Mouse (Mus musculus) splenic B cell, adult 2 months (primary cell): Measurements from ENCODE around the gene Sbk2.

Experiments used
- DNase-seq: peaks from one replicate; pipeline ENCODE4 v3.0.0-alpha.2; 2011; ENCODE audit warnings: low read depth, low spot score
- H3K27me3 ChIP-seq: 2 replicates; pipeline ENCODE4 v1.6.1; 2012; ENCODE audit warnings: mild to moderate bottlenecking, low read length, moderate library complexity, mixed read lengths; ENCODE audit not compliant: control insufficient read depth, poor library complexity, insufficient read depth, severe bottlenecking
- H3K36me3 ChIP-seq: 2 replicates; pipeline ENCODE4 v1.6.1; 2012; ENCODE audit warnings: mild to moderate bottlenecking, low read length, moderate library complexity, mixed read lengths; ENCODE audit not compliant: control insufficient read depth, poor library complexity, insufficient read depth, severe bottlenecking

Gene Sbk2

GRCm38 (mm10) chr7:4972321-4973047 is 8.3 kb upstream of the Sbk2 start:
- H3K36me3 ChIP-seq, result no peaks in the 10 kb centered on the region
- no peaks in the 10 kb centered on the region for H3K27me3 ChIP-seq
- DNase-seq, result no peak

GRCm38 (mm10) chr7:4971710-4972109 is 7.5 kb upstream of the Sbk2 start:
- Histone ChIP-seq H3K27me3 (no peaks in the 10 kb centered on the region), H3K36me3 (no peaks in the 10 kb centered on the region)
- DNase-seq, result no peak

- DNase-seq, result no peak
- Histone ChIP-seq H3K36me3 (no peaks in the 10 kb centered on the region), H3K27me3 (no peaks in the 10 kb centered on the region)
These were observed 6.9 kb upstream of the Sbk2 start, which contains the start of gene Sbk3 for GRCm38 (mm10) chr7:4971068-4971467. Gene Sbk3, minus strand, starts transcription at chr7:4971168.

GRCm38 (mm10) chr7:4964988-4965387 is 782 bp upstream of the Sbk2 start:
- no peaks in the 10 kb centered on the region for H3K27me3 ChIP-seq
- no peaks in the 10 kb centered on the region for H3K36me3 ChIP-seq
- DNase-seq, result no peak

GRCm38 (mm10) chr7:4963527-4963926 is 679 bp downstream of the Sbk2 start:
- DNase-seq, result no peak
- no peaks in the 10 kb centered on the region for H3K36me3 ChIP-seq

DNA sequence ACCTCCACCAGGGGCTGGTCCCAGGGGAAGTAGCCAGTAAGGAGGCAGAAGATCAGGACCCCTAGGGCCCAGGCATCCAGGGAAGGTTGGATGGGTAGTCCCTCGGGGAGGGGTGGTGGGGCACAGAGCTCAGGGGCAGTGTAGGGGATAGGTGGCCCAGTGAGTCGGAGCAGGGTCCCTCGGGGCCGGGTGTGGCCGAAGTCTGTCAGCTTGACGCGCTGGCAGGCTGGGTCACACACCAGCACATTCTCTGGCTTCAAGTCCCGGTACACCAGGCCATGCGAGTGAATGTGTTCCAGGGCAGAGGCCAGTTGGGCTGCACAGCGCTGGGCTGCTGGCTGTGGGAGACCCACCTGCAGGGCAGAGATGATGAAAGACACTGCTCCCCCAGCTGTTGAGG is 6.8 kb downstream of the Sbk2 start:
- Histone ChIP-seq H3K36me3 (no peaks in the 10 kb centered on the region), H3K27me3 (no peaks in the 10 kb centered on the region)
- DNase-seq, result peak; percentile 16

More at GRCm38 (mm10) chr7:4963527-4963926, 679 bp downstream of the Sbk2 start:
- H3K27me3 ChIP-seq, result no peaks in the 10 kb centered on the region

GRCm38 (mm10) chr7:4953815-4954445 is 10.3 kb downstream of the Sbk2 start:
- Histone ChIP-seq H3K36me3 (no peaks in the 10 kb centered on the region), H3K27me3 (no peaks in the 10 kb centered on the region)
- DNase-seq, result no peak

DNA sequence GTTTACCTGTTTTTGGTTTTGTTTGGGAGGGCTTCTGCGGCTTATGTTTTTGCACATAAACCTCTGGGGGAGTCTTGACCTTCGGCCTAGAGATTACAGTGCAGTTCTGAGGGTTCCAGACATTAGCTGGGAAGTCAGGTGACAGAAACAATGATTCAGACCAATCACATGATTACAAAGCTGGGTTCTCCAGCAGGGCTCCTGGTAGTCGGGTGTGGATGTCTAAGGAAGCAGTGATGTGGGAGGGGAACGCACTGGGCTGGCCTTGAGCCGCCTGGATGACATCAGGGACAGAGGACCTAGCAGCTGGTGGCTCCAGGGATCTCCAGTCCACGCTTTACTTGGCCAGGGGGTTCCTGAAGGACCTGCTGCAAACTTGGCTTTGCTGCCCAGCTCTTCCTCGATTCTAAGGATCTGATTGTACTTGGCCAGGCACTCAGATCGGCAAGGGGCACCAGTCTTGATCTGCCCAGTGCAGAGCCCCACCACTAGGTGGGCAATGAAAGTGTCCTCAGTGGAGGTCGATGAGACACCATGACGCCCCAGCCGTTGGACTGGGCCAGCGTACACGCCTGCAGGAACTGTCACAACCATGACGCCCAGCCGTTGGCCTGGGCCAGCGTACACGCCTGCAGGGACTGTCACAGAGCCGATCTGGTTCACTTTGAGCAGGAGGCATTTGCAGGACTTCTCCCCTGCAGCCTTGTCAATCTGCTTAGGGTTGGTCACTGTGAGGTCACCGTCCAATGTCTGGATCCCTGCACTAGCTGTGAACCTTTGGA is 13.5 kb downstream of the Sbk2 start:
- H3K27me3 ChIP-seq, result no peaks in the 10 kb centered on the region
- DNase-seq, result no peak

GRCm38 (mm10) chr7:4948386-4948785 is 15.8 kb downstream of the Sbk2 start:
- no peaks in the 10 kb centered on the region for H3K27me3 ChIP-seq
- no peaks in the 10 kb centered on the region for H3K36me3 ChIP-seq
- DNase-seq, result no peak

More for the DNA sequence above, 13.5 kb downstream of the Sbk2 start:
- no peaks in the 10 kb centered on the region for H3K36me3 ChIP-seq

- H3K27me3 ChIP-seq, result no peaks in the 10 kb centered on the region
- DNase-seq, result no peak
- H3K36me3 ChIP-seq, result no peaks in the 10 kb centered on the region
These were observed 16.4 kb downstream of the Sbk2 start for GRCm38 (mm10) chr7:4947855-4948254.

GRCm38 (mm10) chr7:4943223-4943815 is 20.9 kb downstream of the Sbk2 start:
- Histone ChIP-seq H3K27me3 (no peaks in the 10 kb centered on the region), H3K36me3 (no peaks in the 10 kb centered on the region)
- DNase-seq, result peak; percentile 98

DNA sequence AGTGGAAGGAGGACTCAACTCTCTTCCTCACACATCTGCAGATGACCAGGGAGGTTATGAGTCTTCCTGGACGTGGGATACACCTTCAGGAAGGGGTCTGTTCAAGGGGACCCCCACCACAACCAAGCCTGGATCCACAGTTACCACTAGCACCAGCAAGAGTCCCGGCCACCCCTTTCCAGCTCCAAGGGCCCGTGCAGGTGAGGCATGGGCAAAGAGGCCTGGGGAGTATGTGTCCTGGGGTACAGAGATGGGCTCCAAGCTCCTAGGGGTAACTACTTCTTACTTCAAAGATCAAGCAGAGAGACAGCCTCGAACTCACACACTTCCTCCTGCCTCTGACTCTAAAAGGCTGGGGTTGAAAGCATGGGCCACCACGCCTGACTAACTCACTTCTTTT is 21.5 kb downstream of the Sbk2 start:
- DNase-seq, result no peak
- no peaks in the 10 kb centered on the region for H3K36me3 ChIP-seq
- no peaks in the 10 kb centered on the region for H3K27me3 ChIP-seq

- Histone ChIP-seq H3K27me3 (no peaks in the 10 kb centered on the region), H3K36me3 (no peaks in the 10 kb centered on the region)
- DNase-seq, result peak; percentile 91
These were observed 24.1 kb downstream of the Sbk2 start for GRCm38 (mm10) chr7:4940068-4940479.

DNA sequence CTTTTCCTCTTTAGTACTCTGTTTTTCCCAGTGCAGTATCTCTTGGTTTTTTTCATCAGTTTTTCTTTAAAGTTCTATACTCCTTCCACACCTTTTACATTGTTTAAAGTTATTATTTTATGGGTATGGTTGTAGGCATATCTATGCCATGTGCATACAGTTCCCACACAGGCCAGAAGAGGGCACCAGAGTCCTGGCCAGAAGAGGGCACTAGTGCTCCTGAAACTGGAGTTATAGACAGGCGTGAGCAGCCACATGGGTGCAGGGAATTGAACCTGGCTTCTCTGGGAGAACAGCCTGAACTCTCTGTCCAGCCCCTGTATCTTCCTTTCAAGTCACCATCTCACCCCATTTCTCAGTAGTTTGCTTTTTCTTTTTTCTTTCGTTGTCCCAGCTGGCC is 25.8 kb downstream of the Sbk2 start:
- H3K27me3 ChIP-seq, result no peaks in the 10 kb centered on the region
- peak; percentile 85 for DNase-seq
- no peaks in the 10 kb centered on the region for H3K36me3 ChIP-seq

GRCm38 (mm10) chr7:4937392-4937791 is 26.8 kb downstream of the Sbk2 start:
- Histone ChIP-seq H3K27me3 (no peaks in the 10 kb centered on the region), H3K36me3 (no peaks in the 10 kb centered on the region)
- no peak for DNase-seq
